Mouse (Mus musculus): Measurements from ENCODE around the gene Scgb2b17. TPM values are rescaled to one million over a fixed set of nuclear protein-coding genes. Genes with fewer than 3 reads are reported as not detected.
"Not testable (repeated sequence)": the region's sequence is repeated elsewhere in the genome, so short reads cannot be mapped to it uniquely, and the experiment has no call there.

The Scgb2b17 gene
- total RNA-seq (2012; rRNA removed) (not detected in 2 replicates), total RNA-seq (2014; rRNA removed) (not detected in 2 replicates), polyA plus RNA-seq (2012; ENCODE audit: insufficient read length, low read depth) (not detected in 2 replicates)

DNA sequence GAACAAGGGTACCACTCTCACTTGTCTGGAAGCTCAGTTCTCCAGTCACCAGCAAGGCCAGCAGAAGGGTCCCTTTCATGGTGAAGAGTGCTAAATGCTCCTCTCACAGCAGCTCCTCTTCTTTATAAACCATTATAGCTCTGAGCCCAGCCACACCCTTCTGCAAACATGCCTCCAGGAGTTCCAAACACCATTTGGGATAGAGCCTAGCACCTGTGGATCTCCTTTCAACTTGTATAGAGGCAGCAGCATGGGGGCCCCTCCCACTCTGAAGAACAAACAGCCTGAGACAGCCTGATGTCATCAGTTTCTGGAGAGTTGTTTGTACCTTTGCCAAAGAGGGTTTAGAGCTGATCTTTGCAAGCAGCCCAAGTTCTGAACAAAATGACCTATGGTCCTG, at the start of gene Scgb2b17:
Gene Scgb2b17, minus strand, starts transcription at position 101 of the 400 bp plus-strand sequence.
- H3K36me3 ChIP-seq (replicated peaks in 1 of 2; ENCODE audit: control insufficient read depth in 1 of 2, insufficient read depth in 1 of 2, low read length in 1 of 2); DNase-seq (ENCODE audit: extremely low read depth); dilution Hi-C loops (cut with MboI; ENCODE audit: extremely low pct_ligation_motif_present, extremely low pct_unique_long_range_greater_than_20kb, low sequenced_read_pairs); in situ Hi-C loops (cut with MboI; ENCODE audit: low pct_ligation_motif_present, low pct_unique_long_range_greater_than_20kb, low sequenced_read_pairs); H3K9ac ChIP-seq (ENCODE audit: insufficient read depth, low read depth); H3K27me3 ChIP-seq (replicated peaks); H3K4me3 ChIP-seq (replicated peaks in 1 of 3; ENCODE audit: low read depth in 2 of 3, low read length in 2 of 3, poor library complexity in 1 of 3); H3K79me2 ChIP-seq (replicated peaks; ENCODE audit: control insufficient read depth, extremely low read depth, insufficient read depth, poor library complexity, severe bottlenecking); H3K9me3 ChIP-seq (replicated peaks; ENCODE audit: low read length); H3K4me1 ChIP-seq (ENCODE audit: control insufficient read depth in 1 of 2, insufficient read depth in 2 of 2); H3K4me2 ChIP-seq (ENCODE audit: insufficient read depth, low read depth, poor library complexity, severe bottlenecking); H3K27ac ChIP-seq (ENCODE audit: insufficient read depth, low read depth): not testable (repeated sequence)

- H3K79me2 ChIP-seq (replicated peaks; ENCODE audit: control insufficient read depth, extremely low read depth, insufficient read depth, poor library complexity, severe bottlenecking); H3K9ac ChIP-seq (ENCODE audit: insufficient read depth, low read depth); DNase-seq (ENCODE audit: extremely low read depth); H3K9me3 ChIP-seq (replicated peaks; ENCODE audit: low read length); in situ Hi-C loops (cut with MboI; ENCODE audit: low pct_ligation_motif_present, low pct_unique_long_range_greater_than_20kb, low sequenced_read_pairs); H3K4me2 ChIP-seq (ENCODE audit: insufficient read depth, low read depth, poor library complexity, severe bottlenecking); H3K27me3 ChIP-seq (replicated peaks); H3K4me3 ChIP-seq (replicated peaks in 1 of 3; ENCODE audit: low read depth in 2 of 3, low read length in 2 of 3, poor library complexity in 1 of 3); H3K27ac ChIP-seq (ENCODE audit: insufficient read depth, low read depth); H3K36me3 ChIP-seq (replicated peaks in 1 of 2; ENCODE audit: control insufficient read depth in 1 of 2, insufficient read depth in 1 of 2, low read length in 1 of 2); dilution Hi-C loops (cut with MboI; ENCODE audit: extremely low pct_ligation_motif_present, extremely low pct_unique_long_range_greater_than_20kb, low sequenced_read_pairs); H3K4me1 ChIP-seq (ENCODE audit: control insufficient read depth in 1 of 2, insufficient read depth in 2 of 2): not testable (repeated sequence)
These were observed 6.8 kb upstream of the Scgb2b17 start, which contains the start of gene Scgb1b17 for GRCm38 (mm10) chr7:33063149-33063548. Gene Scgb1b17, plus strand, starts transcription at chr7:33063449.

Other genes with a start within 250 kb of the Scgb2b17 start
- not detected in 2 replicates for gene Scgb2b15, start 226.9 kb downstream of the Scgb2b17 start, total RNA-seq (2012; rRNA removed)
- not detected in 2 replicates for gene Scgb2b15, start 226.9 kb downstream of the Scgb2b17 start, total RNA-seq (2014; rRNA removed)
- gene Scgb2b15, start 226.9 kb downstream of the Scgb2b17 start, polyA plus RNA-seq (2012; ENCODE audit: insufficient read length, low read depth): not detected in 2 replicates
- gene Scgb1b15, start 220.0 kb downstream of the Scgb2b17 start, total RNA-seq (2012; rRNA removed): not detected in 2 replicates
- gene Scgb1b15, start 220.0 kb downstream of the Scgb2b17 start, total RNA-seq (2014; rRNA removed): not detected in 2 replicates
- not detected in 2 replicates for gene Scgb1b15, start 220.0 kb downstream of the Scgb2b17 start, polyA plus RNA-seq (2012; ENCODE audit: insufficient read length, low read depth)
- gene Scgb1b17, start 6.9 kb upstream of the Scgb2b17 start, total RNA-seq (2012; rRNA removed): not detected in 2 replicates
- not detected in 2 replicates for gene Scgb1b17, start 6.9 kb upstream of the Scgb2b17 start, total RNA-seq (2014; rRNA removed)
- gene Scgb1b17, start 6.9 kb upstream of the Scgb2b17 start, polyA plus RNA-seq (2012; ENCODE audit: insufficient read length, low read depth): not detected in 2 replicates
- not detected in 2 replicates for gene Scgb2b18, start 117.3 kb upstream of the Scgb2b17 start, total RNA-seq (2012; rRNA removed)
- not detected in 2 replicates for gene Scgb2b18, start 117.3 kb upstream of the Scgb2b17 start, total RNA-seq (2014; rRNA removed)
- gene Scgb2b18, start 117.3 kb upstream of the Scgb2b17 start, polyA plus RNA-seq (2012; ENCODE audit: insufficient read length, low read depth): not detected in 2 replicates
- not detected in 2 replicates for gene Scgb1b18, start 129.0 kb upstream of the Scgb2b17 start, total RNA-seq (2012; rRNA removed)
- gene Scgb1b18, start 129.0 kb upstream of the Scgb2b17 start, total RNA-seq (2014; rRNA removed): not detected in 2 replicates
- gene Scgb1b18, start 129.0 kb upstream of the Scgb2b17 start, polyA plus RNA-seq (2012; ENCODE audit: insufficient read length, low read depth): not detected in 2 replicates
- not detected in 2 replicates for gene Scgb2b19, start 223.8 kb upstream of the Scgb2b17 start, total RNA-seq (2012; rRNA removed)
- not detected in 2 replicates for gene Scgb2b19, start 223.8 kb upstream of the Scgb2b17 start, total RNA-seq (2014; rRNA removed)
- gene Scgb2b19, start 223.8 kb upstream of the Scgb2b17 start, polyA plus RNA-seq (2012; ENCODE audit: insufficient read length, low read depth): not detected in 2 replicates
- not detected in 2 replicates for gene Scgb1b19, start 230.7 kb upstream of the Scgb2b17 start, total RNA-seq (2012; rRNA removed)
- gene Scgb1b19, start 230.7 kb upstream of the Scgb2b17 start, total RNA-seq (2014; rRNA removed): not detected in 2 replicates
- not detected in 2 replicates for gene Scgb1b19, start 230.7 kb upstream of the Scgb2b17 start, polyA plus RNA-seq (2012; ENCODE audit: insufficient read length, low read depth)

Data from CH12.LX (cell line).